Mouse (Mus musculus): Measurements from ENCODE around the gene Cyp2c23.
A peak's percentile ranks its signal among the peaks of the same experiment; 100 is the strongest.

Gene Cyp2c23

DNA sequence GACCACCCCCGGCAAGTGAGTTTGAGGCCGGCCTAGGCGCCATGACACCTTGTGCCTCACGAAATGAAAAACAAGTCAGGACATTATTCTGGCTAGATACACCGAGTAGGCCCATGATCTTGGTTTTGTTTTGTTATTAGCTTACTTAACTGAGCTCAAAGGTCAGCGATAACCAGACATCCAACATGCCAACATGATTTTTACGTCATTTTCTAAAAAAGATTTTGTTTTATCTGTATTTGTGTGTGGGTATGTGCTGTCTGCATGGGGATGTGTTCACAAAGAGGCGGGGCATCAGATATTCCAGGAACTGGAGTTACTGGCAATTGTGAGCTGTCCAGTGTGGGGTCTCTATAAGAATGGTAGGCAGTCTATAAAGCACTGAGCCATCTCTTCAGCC lies 56.9 kb downstream of the Cyp2c23 start:
- no peak for DNase-seq (ENCODE audit: low spot score in 2 of 2)

DNA sequence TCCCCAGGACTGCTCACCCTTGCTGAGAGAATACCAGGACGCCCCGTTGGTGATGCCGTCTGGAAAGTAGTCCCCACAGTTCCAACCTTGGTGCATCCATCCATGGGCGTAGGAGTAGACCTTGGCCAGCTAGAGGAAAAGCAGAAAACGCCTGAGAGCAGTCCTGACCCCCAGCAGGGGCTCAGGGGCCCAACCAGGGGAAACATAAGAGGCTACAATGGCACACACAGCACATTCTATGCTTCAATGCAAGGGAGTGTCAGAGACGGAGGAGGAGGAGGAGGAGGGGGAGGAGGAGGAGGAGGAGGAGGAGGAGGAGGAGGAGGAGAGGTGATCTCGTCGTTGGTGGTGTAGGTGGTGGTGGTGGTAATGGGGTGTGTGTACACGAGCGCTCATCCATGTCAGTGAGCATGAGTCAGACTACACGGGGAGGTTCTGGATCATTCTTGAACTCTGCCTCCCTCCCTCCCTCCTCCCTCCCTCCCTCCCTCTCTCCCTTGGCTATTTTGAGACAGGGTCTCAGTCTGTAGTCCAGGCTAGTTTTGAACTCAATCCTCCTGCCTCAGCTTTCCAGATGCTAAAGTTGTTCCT lies 60.5 kb downstream of the Cyp2c23 start:
- no peak for DNase-seq (ENCODE audit: low spot score in 2 of 2)

DNA sequence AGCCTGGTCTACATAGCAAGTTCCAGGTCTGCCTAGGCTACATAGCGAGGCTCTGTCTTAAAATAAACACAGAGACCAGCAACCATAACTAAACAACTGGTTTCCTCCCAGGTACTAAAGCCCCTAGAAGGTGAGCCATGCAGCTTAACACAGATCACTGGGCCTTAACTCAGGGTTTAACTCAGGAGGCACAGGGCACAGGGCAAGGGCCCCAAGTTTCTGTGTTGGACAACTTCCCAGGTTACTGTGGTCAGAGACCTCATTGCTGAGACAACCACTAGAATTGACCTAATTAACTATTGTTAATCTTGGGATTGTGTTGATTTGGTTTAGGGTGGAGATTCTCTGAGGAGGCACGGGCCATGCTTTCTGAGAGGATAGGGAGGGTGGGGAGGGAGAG lies 62.5 kb downstream of the Cyp2c23 start:
- DNase-seq (ENCODE audit: low spot score in 2 of 2): no peak

DNA sequence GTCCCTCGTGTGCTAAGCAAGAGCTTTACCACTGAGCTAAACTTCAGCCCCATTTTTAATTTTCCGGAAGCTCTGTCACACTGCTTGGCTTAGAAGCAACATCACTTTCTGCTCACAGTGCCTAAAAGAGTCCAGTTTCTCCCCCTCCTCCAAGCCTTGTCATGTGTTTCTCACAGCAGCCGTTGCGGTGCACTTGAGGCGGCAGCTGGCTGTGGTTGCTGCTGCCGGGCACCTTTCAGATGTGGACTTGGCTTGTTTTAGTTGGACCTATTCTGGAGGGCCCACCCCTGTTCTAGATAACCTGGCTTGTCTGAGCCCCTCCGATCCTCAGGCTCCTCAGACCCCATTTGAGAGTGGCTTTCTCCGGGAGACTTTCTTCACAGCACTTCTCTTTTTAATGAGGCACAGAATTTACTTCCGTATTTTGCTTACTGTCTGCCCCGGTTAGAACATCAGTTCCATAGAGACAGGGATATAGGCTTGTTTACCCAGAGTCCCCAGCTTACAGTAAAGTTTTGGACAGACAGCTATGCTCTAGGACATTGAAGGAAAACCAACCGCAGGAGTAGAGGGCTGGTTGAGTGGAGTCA lies 63.4 kb downstream of the Cyp2c23 start:
- no peak for DNase-seq (ENCODE audit: low spot score in 2 of 2)

DNA sequence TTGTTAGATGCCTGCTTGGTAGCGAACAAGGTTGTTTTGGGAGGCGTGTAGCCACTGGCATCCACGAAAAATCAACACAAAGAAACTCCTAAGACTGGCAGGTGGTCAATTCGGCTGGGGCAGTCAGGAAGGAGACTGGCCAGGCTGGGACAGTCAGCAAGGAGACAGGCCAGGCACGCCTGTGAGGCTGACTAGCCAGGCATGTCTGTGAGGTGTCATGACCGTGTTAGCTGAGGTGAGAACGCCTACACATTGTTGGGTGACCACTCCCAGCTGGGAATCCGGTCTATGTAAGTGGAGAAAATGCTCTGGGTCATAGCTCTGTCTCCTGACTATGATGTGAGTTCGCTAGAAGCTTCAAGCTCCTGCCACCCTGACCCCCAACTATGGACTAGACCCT lies 66.2 kb downstream of the Cyp2c23 start:
- DNase-seq (ENCODE audit: low spot score in 2 of 2): no peak

DNA sequence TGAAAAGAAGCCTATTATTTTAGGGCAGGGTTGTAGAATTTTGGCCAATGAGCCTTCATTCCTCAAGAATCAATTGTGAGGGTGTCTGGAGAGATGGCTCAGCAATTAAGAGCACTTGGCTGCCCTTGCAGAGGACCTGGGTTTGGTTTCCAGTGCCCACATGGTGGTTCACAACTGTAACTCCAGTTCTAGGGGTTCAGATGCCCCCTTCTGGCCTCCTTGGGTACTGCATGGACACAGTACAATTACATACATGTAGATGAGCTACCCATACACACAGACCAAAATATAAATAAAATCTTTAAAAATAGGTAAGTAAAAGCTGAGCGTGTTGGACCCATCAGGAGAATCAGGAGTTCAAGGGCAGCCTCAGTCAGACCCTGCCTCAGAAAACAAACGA lies 67.8 kb downstream of the Cyp2c23 start:
- DNase-seq (ENCODE audit: low spot score in 2 of 2): no peak

DNA sequence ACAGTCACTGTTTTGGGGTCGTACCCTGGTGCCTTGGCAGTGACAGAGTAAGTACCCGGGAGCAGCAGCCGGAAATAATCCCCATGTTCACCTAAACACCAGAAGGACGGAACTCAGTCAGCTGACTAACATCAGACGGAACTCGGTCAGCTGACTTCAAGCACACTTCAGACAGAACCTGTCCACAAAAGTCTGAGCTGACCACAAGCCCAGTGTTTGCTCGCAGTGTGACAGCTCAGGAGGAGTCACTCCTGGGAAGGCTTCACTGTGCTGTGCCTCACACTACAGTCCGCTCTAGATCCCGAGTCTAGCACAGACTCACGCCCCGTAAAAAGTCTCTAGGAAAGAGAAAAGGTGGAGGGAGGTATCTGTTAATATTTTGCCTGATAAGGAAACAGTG lies 69.0 kb downstream of the Cyp2c23 start:
- DNase-seq (ENCODE audit: low spot score in 2 of 2): no peak

DNA sequence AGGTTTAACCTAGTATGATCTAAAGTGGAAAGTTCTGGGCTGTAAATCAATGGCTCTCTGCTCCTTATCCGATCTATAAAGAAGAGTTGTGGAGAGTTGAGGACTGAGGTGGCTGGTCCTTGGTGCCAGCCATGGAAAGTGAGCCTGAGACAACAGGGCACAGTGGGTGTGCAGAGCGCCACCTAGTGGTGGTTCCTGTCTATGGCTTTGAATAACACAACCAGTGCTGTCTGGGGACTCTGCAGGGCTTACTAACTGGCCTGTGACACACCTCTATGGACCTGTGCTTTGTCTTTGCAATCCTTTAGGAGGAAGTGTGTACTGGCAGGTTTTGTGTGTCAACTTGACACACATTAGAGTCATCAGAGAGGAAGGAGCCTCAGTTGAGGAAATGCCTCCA lies 69.8 kb downstream of the Cyp2c23 start:
- peak; percentile 53 to 56 for DNase-seq (ENCODE audit: low spot score in 2 of 2)

DNA sequence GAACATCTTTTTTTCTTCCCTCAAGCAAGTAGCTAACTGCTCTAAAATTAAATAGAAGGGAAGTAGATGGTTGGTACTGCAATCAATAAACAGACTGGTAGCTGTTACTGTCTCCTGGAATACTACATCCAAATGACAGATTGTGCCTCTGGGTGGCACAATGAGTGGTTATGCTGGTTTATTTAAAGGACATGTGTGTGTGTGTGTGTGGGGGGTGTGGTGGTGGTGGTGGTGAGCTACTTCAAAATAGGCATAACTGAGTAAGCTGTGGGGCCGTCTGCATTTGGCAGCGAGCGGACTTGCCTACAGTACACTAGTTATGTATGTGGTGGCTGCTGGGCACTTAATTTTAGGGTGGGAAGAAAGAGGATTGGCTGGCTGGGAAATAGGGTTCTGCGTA lies 71.1 kb downstream of the Cyp2c23 start:
- DNase-seq (ENCODE audit: low spot score in 2 of 2): peak; percentile 26 to 34

DNA sequence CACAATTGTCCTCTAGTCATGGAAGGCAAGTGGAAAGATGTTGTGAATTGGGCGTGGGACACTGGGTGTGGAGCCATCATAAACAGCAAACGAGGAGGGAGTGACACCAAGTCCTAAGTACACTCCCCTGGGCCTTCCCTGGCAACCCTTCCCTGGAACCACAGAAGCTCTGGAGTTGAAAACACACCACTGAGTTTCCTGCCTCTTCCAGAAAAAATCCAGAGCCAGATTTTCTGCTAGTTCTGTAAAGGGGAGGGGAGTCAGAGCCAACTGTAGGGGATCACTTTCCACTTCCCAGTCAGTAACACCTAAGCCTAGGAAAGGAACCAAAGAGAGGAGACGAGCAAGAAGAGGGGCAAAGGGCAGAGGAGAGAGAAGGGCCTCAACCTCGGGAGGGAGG lies 71.6 kb downstream of the Cyp2c23 start:
- DNase-seq (ENCODE audit: low spot score in 2 of 2): no peak

DNA sequence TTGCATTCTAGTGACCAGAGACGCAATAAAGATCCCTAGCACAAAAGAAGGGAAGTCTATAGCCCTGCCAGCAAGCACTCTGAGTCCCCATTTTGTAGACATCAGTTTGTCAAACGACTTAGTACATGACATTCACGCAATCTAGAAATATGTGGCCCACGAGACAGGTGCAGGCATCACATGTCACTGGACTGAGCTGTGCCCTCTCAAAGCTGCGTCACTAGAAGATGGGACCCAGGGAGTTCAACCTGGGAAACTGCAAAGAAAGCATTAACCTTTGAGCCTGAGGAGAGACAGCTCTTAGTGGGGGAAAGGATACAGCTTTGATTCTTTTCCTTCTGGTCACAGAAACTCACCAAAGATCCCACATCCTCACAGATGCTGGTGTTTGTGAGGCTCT lies 73.7 kb downstream of the Cyp2c23 start:
- no peak for DNase-seq (ENCODE audit: low spot score in 2 of 2)
